Mouse (Mus musculus) hematopoietic stem cell, adult 5-6 weeks (primary cell): ENCODE measurements around the gene Mrto4. TPM values are rescaled to one million over a fixed set of nuclear protein-coding genes. Genes with fewer than 3 reads are reported as not detected.

Source experiments
- ATAC-seq, 2 experiments: fragments of 125-278 bp in 1 of 2; replicated peaks in 1 of 2; 2 replicates each; pipeline ENCODE4 v1.8.0; 2016 to 2017; ENCODE audit warnings: inconsistent platforms in 2 of 2, mild to moderate bottlenecking in 2 of 2, moderate number of reproducible peaks in 2 of 2, low read depth in 1 of 2, moderate TSS enrichment in 1 of 2; ENCODE audit not compliant: low FRiP score in 2 of 2, poor library complexity in 2 of 2, severe bottlenecking in 2 of 2, insufficient read depth in 1 of 2, low TSS enrichment in 1 of 2
- total RNA-seq: library from RNA; stranded (forward); fragments of 172-1452, 232-1000 nt; gene quantifications from 2 replicates; pipeline ENCODE4 v1.2.3, GENCODE M21; 2017

Mrto4 gene
- total RNA-seq, 1 experiment from 2014 or later: 47.8 TPM

GRCm38 (mm10) chr4:139309651-139310050 lies 42.7 kb downstream of the Mrto4 start:
- ATAC-seq: no peak

- peak; percentile 2 to 30; a peak in 1 of 4 replicates for ATAC-seq
Measured at GRCm38 (mm10) chr4:139307916-139308315, 44.5 kb downstream of the Mrto4 start.

GRCm38 (mm10) chr4:139305521-139305920 lies 46.9 kb downstream of the Mrto4 start:
- ATAC-seq: no peak

DNA sequence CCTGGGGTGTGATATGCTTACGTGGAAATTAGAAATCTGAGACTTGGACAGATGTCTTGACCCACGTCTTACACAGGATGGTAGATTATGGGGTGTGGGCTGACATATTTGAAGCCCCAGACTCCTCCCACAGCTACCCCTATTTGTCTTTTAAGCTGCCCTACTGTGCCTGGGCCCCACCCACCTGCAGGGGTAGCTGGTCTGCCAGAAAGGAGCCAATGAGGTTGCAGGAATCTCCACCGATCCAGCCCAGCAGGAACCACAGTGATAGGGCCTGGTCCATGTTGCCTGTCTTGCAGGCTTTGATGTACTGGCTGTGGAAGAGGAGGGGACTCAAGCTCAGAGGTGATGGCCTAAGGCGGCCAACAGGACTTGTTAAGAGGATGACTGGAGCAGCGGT lies 50.1 kb downstream of the Mrto4 start:
- ATAC-seq: no peak

DNA sequence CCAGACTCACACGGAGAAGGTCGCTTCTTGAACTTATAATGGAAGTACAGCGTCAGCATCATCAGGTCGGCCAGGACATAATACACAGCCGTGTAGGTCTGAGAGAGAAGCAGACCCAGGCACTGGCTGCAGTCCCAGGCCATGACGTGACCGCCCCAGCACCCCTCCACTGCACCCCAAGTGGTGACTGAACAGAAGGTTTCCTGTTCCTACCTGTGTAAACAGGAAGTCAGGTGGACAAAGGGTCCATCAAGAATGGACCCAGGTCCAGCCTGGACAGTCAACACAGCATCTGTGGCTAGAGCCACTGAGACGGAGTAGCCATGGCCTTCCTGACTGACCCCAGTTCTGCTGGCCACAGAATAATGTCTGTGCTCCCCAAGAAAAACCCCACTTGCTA lies 50.6 kb downstream of the Mrto4 start:
- no peak for ATAC-seq

GRCm38 (mm10) chr4:139298671-139299366 lies 53.6 kb downstream of the Mrto4 start:
- ATAC-seq: no peak

- ATAC-seq: no peak
Measured at GRCm38 (mm10) chr4:139297566-139297965, 54.8 kb downstream of the Mrto4 start.

Other genes starting within 250 kb of the Mrto4 start
- 93.3 and 143 TPM in 2 replicates for gene Minos1, start 221.5 kb downstream of the Mrto4 start, total RNA-seq
- gene Capzb, start 159.7 kb downstream of the Mrto4 start, total RNA-seq: 96.1 and 101 TPM in 2 replicates
- gene Pqlc2, start 41.9 kb downstream of the Mrto4 start, total RNA-seq: 0.94 TPM in 1 of 2 replicates, not detected in the other
- 7.9 and 16.1 TPM in 2 replicates for gene Akr7a5, start 41.8 kb downstream of the Mrto4 start, total RNA-seq
- 31.6 and 35.0 TPM in 2 replicates for gene Emc1, start within 50 bp of the Mrto4 start, total RNA-seq
- 72.9 and 77.5 TPM in 2 replicates for gene Ubr4, start within 50 bp of the Mrto4 start, total RNA-seq
- gene Iffo2, start 178.0 kb upstream of the Mrto4 start, total RNA-seq: 3.9 and 7.5 TPM in 2 replicates